In genomic region chr16:24238075-24238555, GRCm38 (mm10) we compare ENCODE assay signal across 9 mouse cellular contexts.
DNase-seq lines count a peak whose midpoint lies in the region; ATAC-seq lines count a peak whose summit lies in the region.
"Had no signal": no experiment of that assay in that cellular context is flagged by ENCODE, and none has a peak within 500 bp of the region (broad histone marks: within the 10 kb centered on the region; RNA-seq: fewer than 3 reads in every experiment).

No protein-coding gene starts in this region.

- ATAC-seq in heart, embryonic 11.5 days (replicated peaks; ENCODE audit: insufficient number of reproducible peaks, low FRiP score, low TSS enrichment): no peak
- peak; percentile 32; the same call in 1 of the 2 replicates for ATAC-seq in limb, embryonic 13.5 days (ENCODE audit: low FRiP score, low read depth)

- H3K27me3 ChIP-seq in heart, embryonic 11.5 days (ENCODE audit: control insufficient read depth, insufficient read depth, low read length): no peaks in the 10 kb centered on the region; the same call in 1 of the 2 replicates
- no peaks in the 10 kb centered on the region for H3K27me3 ChIP-seq in limb, embryonic 13.5 days
- H3K27me3 ChIP-seq: midbrain, embryonic 12.5 days had no signal

- H3K36me3 ChIP-seq in heart, embryonic 11.5 days (ENCODE audit: control insufficient read depth, insufficient read depth, low read length): no peaks in the 10 kb centered on the region
- H3K36me3 ChIP-seq in limb, embryonic 13.5 days: no peaks in the 10 kb centered on the region
- H3K36me3 ChIP-seq: midbrain, embryonic 12.5 days had no signal

- H3K27ac ChIP-seq in heart, embryonic 11.5 days (ENCODE audit: low read depth, low read length): no peak overlapping the region
- peak overlapping the region; percentile 85 for H3K27ac ChIP-seq in brown adipose tissue, adult 24 weeks (replicated peaks; ENCODE audit: low read depth, low read length)
- H3K27ac ChIP-seq in limb, embryonic 13.5 days: no peak overlapping the region
- H3K27ac ChIP-seq: midbrain, embryonic 12.5 days had no signal

- no peaks in the 10 kb centered on the region for H3K9me3 ChIP-seq in heart, embryonic 11.5 days (replicated peaks; ENCODE audit: control insufficient read depth, low read length)
- H3K9me3 ChIP-seq in limb, embryonic 13.5 days: no peaks in the 10 kb centered on the region
- H3K9me3 ChIP-seq: midbrain, embryonic 12.5 days had no signal

- H3K4me3 ChIP-seq in heart, embryonic 11.5 days (ENCODE audit: low read depth, low read length): no peak overlapping the region
- no peak overlapping the region for H3K4me3 ChIP-seq in brown adipose tissue, adult 24 weeks (ENCODE audit: insufficient read depth, low read depth, low read length)
- no peak overlapping the region for H3K4me3 ChIP-seq in limb, embryonic 13.5 days
- H3K4me3 ChIP-seq: midbrain, embryonic 12.5 days had no signal

- DNase-seq in heart, adult 11 months: peak; percentile 99
- peak; percentile 69 for DNase-seq in heart, postnatal 25 days (ENCODE audit: low spot score)
- DNase-seq in ovary, postnatal 14 days (ENCODE audit: low spot score): peak; percentile 17
- no peak for DNase-seq in spleen, adult 18-20 months
- no peak for DNase-seq in natural killer cell, adult 2 months (ENCODE audit: low spot score in 2 of 2)

- no peaks in the 10 kb centered on the region for H3K4me1 ChIP-seq in heart, embryonic 11.5 days (ENCODE audit: control insufficient read depth, insufficient read depth, low read length)
- H3K4me1 ChIP-seq in brown adipose tissue, adult 24 weeks (ENCODE audit: control insufficient read depth, insufficient read depth, insufficient read length, low read length): peaks cover 9% of the 10 kb centered on the region
- peaks cover 29% of the 10 kb centered on the region for H3K4me1 ChIP-seq in limb, embryonic 13.5 days
- H3K4me1 ChIP-seq: midbrain, embryonic 12.5 days had no signal

- no peak overlapping the region for H3K4me2 ChIP-seq in heart, embryonic 11.5 days
- no peak overlapping the region for H3K4me2 ChIP-seq in limb, embryonic 13.5 days (replicated peaks)
- H3K4me2 ChIP-seq: midbrain, embryonic 12.5 days had no signal

- H3K9ac ChIP-seq in heart, embryonic 11.5 days (ENCODE audit: low read depth, low read length): no peak overlapping the region
- peak overlapping the region; percentile 25; the same call in 1 of the 2 replicates for H3K9ac ChIP-seq in limb, embryonic 13.5 days
- H3K9ac ChIP-seq: midbrain, embryonic 12.5 days had no signal

- intact Hi-C loops in heart, postnatal 25 days (cut with DNase I): loop anchor here (5.0 kb wide), 2 partner anchors 56 to 246 kb away; no protein-coding TSS in a partner anchor

- WGBS in heart, embryonic 11.5 days (ENCODE audit: insufficient replicate concordance): 68% methylated on average over 3 of the region's 3 CpGs
- WGBS in limb, embryonic 13.5 days: 40% methylated on average over 3 of the region's 3 CpGs

Comparison
In these comparisons a context has a peak if more than half of its experiments do, and no peak if none do; other contexts are left out.
1. DNase-seq: peak in heart, adult 11 months (single experiment), heart, postnatal 25 days (single experiment) and ovary, postnatal 14 days (single experiment); none in spleen, adult 18-20 months (0 of 2) and natural killer cell, adult 2 months (0 of 2).